Mouse (Mus musculus): ENCODE data around the gene Aldh1l1.

DNA sequence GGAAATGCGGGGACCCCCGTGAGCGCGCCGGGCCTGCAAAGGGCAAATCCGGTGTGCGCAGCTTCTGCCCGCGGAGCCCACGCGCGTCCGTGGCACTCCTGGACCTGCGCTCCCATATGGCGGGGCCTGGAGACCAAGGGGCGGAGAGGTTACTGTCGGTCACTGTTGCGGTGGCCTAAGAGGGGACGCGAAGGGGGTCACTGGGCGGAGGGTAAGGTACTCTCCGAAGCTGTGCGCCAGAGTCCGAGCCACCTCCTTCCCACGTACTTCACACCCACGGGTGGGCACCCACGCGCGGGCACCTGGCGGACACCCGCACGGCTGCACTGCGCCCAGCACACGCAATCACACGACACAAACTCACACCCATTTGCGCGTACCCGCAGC is 23.4 kb upstream of the Aldh1l1 start:
- TF ChIP-seq CTCF (IDR thresholded peaks at IDR 0.05; ENCODE audit: borderline replicate concordance, insufficient read depth, low read length), result no peak
- no peak for TF ChIP-seq POLR2A (IDR thresholded peaks at IDR 0.05; ENCODE audit: low read depth, low read length)
